Mouse (Mus musculus) liver, embryonic 16.5 days (tissue): ENCODE measurements around the gene Asrgl1. TPM values are rescaled to one million over a fixed set of nuclear protein-coding genes. Genes with fewer than 3 reads are reported as not detected.

Experiments used
- polyA plus RNA-seq: library from polyadenylated mRNA; unstranded; fragments of >200 nt; fragmentation: Nextera tagmentation; extraction: Ambion mirVana; gene quantifications from 2 replicates; pipeline ENCODE4 v1.2.1, GENCODE M21; 2015

The Asrgl1 gene
- polyA plus RNA-seq, 1 experiment from 2014 or later = 6.4 TPM

Other genes with a start within 250 kb of the Asrgl1 start
- 38.6 and 43.2 TPM in 2 replicates for gene 1810009A15Rik, start 246.8 kb downstream of the Asrgl1 start, polyA plus RNA-seq
- gene Gm49416, start 246.7 kb downstream of the Asrgl1 start, polyA plus RNA-seq = not detected in 2 replicates
- gene Ints5, start 242.6 kb downstream of the Asrgl1 start, polyA plus RNA-seq = 18.3 and 21.1 TPM in 2 replicates
- 50.3 and 50.8 TPM in 2 replicates for gene Ganab, start 237.6 kb downstream of the Asrgl1 start, polyA plus RNA-seq
- gene B3gat3, start 215.3 kb downstream of the Asrgl1 start, polyA plus RNA-seq = 19.8 and 20.5 TPM in 2 replicates
- 2.4 and 2.6 TPM in 2 replicates for gene Rom1, start 206.3 kb downstream of the Asrgl1 start, polyA plus RNA-seq
- 11.4 and 12.8 TPM in 2 replicates for gene Eml3, start 206.1 kb downstream of the Asrgl1 start, polyA plus RNA-seq
- 73.9 and 82.3 TPM in 2 replicates for gene Mta2, start 193.8 kb downstream of the Asrgl1 start, polyA plus RNA-seq
- gene Tut1, start 181.8 kb downstream of the Asrgl1 start, polyA plus RNA-seq = 12.6 and 12.9 TPM in 2 replicates
- gene Eef1g, start 168.6 kb downstream of the Asrgl1 start, polyA plus RNA-seq = 153 and 172 TPM in 2 replicates
- 3.1 TPM in 2 replicates for gene Ahnak, start 146.4 kb downstream of the Asrgl1 start, polyA plus RNA-seq
- gene Scgb1a1, start 47.7 kb downstream of the Asrgl1 start, polyA plus RNA-seq = not detected in 2 replicates